Mouse (Mus musculus) heart, postnatal 25 days (tissue): ENCODE measurements at regions not wholly inside any gene's neighbourhood (a gene's known extent, or its start where the extent isn't known, plus 50 kb on each side); places are given as distances from the start of the nearest gene placed in this dataset.

Experiments
- DNase-seq: peaks from one replicate; pipeline ENCODE4 v3.0.0; 2022; ENCODE audit warnings: low spot score
- intact Hi-C: fragments of 180-260 bp; cut with DNase I; formaldehyde crosslinking; loops from one replicate; pipeline ENCODE4 v1.15.1; 2025

- no peak for DNase-seq
- intact Hi-C loops, result no loop called here
These were observed 298.4 kb downstream of the Satb1 start for GRCm38 (mm10) chr17:51534678-51535077.

DNA sequence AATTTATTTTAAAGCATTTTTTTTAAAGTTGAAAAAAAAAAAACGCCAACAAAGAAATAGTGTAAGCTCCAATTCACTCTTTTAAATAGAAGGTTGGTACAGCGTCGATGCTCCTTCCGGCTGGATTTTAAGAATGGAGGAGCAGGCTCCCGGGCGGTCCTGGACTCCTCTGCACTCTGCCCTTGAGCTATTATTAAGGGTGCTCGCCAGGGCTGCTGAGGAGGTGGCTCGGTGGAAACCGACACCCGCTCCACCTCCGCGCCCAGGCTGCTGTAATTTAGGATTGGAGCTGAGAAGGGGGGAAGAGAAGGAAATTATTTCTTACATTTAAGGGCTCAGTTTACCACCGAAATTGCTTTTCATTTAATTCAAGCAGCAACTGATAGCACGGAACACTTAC is 298.8 kb downstream of the Satb1 start:
- no peak for DNase-seq
- intact Hi-C loops, result no loop called here

GRCm38 (mm10) chr17:51528161-51528560 is 304.9 kb downstream of the Satb1 start:
- no peak for DNase-seq
- intact Hi-C loops, result no loop called here

DNA sequence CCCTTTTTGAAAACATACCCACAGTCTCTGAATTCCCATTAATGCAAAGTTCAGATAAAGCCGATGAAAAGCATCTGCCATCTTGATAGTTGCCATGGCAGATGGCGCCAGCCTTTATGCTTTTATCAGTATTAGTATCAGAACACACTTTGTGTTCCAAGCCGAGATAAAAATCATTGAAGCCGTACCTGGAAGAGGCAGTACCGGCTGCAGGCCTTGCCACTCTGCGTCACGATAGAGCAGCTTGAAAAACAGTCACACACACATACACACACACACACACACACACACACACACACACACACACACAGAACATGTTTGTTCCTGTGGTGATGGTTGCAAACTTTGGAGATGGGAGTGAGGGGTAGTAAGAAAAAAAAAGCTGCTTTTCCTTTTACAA is 306.2 kb downstream of the Satb1 start:
- intact Hi-C loops, result no loop called here
- no peak for DNase-seq

DNA sequence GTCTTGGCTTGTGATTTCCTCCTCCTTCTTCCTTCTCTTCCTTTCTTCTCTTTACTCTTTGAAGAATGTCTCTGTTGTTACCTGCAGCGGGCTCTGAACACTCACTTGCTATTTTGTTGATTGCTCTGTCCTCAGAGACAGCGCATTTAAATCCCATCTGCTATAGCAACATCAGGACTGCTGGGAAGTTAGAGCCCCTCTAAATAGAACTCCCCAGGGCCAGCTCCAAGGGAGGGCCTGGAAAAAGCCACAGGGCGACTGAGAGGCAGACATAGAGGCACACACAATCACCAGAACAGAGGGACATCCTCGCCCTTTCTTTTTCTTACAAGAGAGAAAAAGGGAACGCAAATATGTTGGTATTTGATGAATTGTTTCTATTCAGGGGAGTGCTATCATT is 306.6 kb downstream of the Satb1 start:
- DNase-seq, result no peak
- intact Hi-C loops, result no loop called here

GRCm38 (mm10) chr17:51526021-51526420 is 307.1 kb downstream of the Satb1 start:
- intact Hi-C loops, result no loop called here
- no peak for DNase-seq

- intact Hi-C loops, result no loop called here
- no peak for DNase-seq
These were observed 307.9 kb downstream of the Satb1 start for GRCm38 (mm10) chr17:51525219-51525618.

DNA sequence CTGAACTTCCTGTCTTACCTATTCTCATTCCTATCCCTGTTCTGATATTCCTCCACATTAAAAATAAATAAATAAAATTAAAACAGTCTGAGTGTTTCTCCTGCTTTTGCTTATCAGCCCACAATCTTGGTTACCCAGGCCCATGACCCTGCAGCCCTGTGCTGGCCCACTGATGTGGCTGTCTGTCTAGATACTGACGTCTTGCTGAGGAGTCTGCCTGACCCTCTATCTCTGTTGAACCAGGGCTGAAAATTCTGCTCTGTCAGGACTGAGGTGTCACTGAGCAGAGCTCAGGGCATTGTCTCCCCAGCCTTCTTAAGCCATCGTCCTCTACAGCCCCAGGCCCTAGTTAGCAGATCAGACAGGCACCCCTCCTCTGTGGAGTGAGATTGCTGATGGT is 321.2 kb downstream of the Satb1 start:
- intact Hi-C loops, result no loop called here
- no peak for DNase-seq

- no peak for DNase-seq
- intact Hi-C loops, result loop anchor here (10.0 kb wide), 1 partner anchor 274 kb away; no protein-coding TSS in a partner anchor
These were observed 321.6 kb upstream of the Tbc1d5 start for GRCm38 (mm10) chr17:51500751-51501150.

DNA sequence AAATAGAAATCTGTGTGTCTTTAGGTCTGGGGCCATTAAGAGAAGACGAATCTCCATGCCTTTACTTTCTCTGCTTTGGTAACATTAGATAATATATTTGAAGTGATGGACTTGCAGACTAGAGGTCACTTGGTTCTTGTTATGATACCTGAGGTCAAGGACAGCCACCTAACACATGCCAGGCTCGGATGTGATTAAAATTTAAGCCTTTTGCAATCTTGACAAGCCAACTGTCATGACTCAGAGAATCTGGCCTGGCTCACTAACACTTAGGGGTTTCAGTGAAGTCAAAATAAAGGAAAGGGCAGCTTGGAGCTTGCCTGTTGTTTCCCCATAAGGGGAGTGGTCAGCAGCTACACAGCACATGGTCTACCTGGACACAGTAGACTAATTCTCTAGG is 320.4 kb upstream of the Tbc1d5 start:
- DNase-seq, result no peak
- intact Hi-C loops, result no loop called here

GRCm38 (mm10) chr17:51495038-51495437 is 315.9 kb upstream of the Tbc1d5 start:
- intact Hi-C loops, result no loop called here
- DNase-seq, result no peak

DNA sequence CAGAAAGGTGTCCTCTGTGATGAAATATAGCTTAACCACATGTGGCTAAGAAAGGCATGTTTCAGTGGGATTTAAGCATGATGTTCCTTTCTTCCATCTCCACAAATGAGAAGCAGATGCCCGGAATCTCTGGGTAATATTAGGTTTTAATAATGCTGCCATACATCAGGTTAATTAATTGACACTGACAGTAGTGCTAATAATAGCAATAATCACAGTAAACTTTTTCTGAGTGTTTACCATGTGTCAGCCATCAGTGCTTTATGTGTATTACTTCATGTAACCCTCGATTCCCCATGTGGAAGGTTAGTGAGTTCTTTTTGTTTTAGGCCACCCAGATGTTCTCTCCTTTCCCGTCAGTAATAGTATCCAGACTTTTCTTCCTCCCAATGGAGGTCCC is 310.2 kb upstream of the Tbc1d5 start:
- DNase-seq, result no peak
- intact Hi-C loops, result no loop called here

GRCm38 (mm10) chr17:51487918-51488445 is 308.8 kb upstream of the Tbc1d5 start:
- DNase-seq, result no peak
- intact Hi-C loops, result no loop called here

DNA sequence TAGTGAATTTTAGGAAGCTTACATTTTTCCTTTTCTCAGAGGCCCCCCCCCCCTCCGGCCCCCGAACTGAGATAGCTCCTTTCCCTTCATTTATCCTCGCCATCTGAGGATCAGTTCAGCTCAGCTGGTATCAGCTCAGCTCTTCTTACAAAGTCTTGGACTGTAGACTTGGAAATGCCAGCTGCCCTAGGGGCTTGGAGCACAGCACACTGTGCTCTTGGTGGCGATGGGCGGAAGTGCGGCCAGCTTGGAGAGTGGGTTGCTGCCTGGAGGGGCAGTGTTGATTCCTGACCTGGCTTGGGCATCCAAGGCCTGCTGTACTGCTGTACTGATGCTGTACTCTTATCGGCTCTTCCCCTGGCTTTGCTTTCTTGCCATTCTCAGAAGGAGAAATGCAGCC is 298.7 kb upstream of the Tbc1d5 start:
- no peak for DNase-seq
- intact Hi-C loops, result no loop called here

GRCm38 (mm10) chr17:51477404-51477803 is 298.3 kb upstream of the Tbc1d5 start:
- intact Hi-C loops, result no loop called here
- no peak for DNase-seq

DNA sequence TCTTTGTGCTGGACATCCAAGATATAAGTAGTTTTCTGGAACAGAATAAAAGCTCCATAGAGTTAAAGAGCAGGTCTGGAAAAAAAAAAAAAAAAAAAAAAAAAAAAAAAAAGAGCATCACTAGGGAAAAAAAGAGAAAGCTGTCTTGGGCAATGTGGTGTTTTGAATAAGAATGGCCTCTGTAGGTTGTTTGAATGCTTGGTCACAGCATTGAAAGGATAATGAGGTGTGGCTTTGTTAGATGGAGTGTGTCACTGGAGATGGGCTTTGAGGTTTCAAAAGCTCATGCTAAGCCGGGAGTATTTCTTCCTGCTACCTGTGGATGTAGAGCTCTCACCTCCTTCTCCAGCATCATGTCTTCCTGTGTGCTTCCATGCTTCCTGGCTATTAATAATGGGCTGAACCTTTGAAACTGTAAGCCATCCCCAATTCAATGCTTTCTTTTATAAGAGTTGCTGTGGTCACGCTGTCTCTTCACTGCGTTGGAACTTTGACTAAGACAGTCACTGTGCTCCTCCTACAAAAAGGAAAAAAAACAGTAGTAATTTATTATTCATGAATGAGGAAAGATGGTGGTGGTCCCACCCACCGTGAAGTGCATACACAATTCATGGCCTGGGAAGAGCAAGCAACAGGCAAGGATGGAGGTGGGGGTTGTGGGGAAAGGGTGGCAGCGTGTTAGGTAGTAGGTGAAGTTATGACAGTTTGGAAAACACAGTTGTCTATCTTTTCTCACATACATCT is 283.2 kb upstream of the Tbc1d5 start:
- no peak for DNase-seq
- intact Hi-C loops, result no loop called here

GRCm38 (mm10) chr17:51461248-51461647 is 282.1 kb upstream of the Tbc1d5 start:
- DNase-seq, result no peak
- intact Hi-C loops, result no loop called here

DNA sequence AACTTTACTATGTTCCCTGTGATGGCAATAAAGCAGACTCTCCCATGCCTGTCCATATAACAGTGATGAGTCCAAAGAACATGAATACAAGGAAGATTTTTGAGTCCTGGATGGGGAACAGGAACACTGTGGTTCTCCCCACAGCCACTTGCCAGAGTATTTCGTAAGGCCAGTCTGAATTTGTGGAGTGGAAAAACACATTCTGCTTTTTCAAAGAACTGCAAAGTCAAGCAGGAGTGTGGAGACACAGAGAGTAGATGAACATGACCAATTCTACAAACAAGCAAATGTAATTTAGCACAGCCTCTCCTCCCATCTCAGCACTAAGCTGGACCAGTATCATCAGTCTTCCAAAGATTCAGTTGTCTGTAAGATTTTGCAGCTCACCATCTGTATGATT is 280.0 kb upstream of the Tbc1d5 start:
- intact Hi-C loops, result no loop called here
- no peak for DNase-seq

DNA sequence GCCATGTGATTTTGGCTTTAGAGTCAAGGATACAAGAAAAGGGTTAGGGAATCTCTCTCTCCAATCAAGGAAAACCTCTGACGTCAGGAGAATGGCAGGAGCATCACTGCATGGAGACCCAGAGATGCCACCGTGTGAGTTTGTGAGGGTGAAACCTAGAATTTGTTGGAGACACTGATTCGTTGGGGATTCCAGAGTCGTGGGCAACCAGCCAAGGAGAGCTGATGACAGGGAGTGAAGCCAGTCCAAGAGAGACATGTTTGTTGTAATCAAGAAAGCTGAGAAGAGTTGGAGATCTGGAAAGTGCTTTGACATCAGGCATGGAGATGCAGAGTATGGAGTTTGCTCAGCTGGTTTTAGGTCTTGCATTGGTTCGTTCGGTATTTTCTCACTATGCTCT is 236.6 kb upstream of the Tbc1d5 start:
- intact Hi-C loops, result no loop called here
- DNase-seq, result no peak

- no peak for DNase-seq
- intact Hi-C loops, result no loop called here
These were observed 235.2 kb upstream of the Tbc1d5 start for GRCm38 (mm10) chr17:51414304-51414703.

GRCm38 (mm10) chr17:51413741-51414140 is 234.6 kb upstream of the Tbc1d5 start:
- no peak for DNase-seq
- intact Hi-C loops, result no loop called here

DNA sequence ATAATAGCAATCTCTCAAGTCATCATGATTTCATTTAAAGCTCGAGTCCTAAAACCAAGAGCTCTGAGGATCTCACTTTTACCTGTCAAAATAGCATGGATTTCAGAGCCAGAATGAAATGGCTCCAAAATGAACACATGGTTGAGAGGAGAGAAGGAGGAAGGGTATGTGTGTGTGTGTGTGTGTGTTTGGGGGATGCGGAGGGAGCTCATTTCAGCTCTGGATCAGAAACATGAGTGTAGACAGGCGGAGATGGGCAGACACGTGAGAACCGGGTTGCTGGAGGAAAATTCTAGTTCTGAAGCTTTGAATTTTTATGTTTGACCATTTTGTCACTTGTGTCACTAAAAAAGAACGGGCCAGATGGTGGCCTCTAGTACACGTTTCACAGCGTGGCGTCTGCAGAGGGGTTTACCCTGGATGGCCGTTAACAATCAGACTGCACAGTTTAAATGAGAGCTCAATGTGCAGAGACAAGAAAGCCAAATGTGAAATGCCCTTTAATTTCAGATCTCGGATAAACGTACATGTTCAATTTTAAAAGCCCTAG is 232.5 kb upstream of the Tbc1d5 start:
- intact Hi-C loops, result no loop called here
- DNase-seq, result no peak
